30 mouse cellular contexts compared by ENCODE assay signal in genomic region chr3:121351257-121351656, GRCm38 (mm10). TPM values are rescaled to one million over a fixed set of nuclear protein-coding genes. Genes with fewer than 3 reads are reported as not detected.
A peak's percentile ranks its signal among the peaks of the same experiment; 100 is the strongest.
DNase-seq lines count a peak whose midpoint lies in the region; ATAC-seq lines count a peak whose summit lies in the region.
"Had no signal": no experiment of that assay in that cellular context is flagged by ENCODE, and none has a peak within 500 bp of the region (broad histone marks: within the 10 kb centered on the region; RNA-seq: fewer than 3 reads in every experiment).

No protein-coding gene starts in this region.

- peak; percentile 58 for DNase-seq in adrenal gland, adult 2 months
- no peak for DNase-seq in adrenal gland, adult 8-10 months
- DNase-seq in testis, postnatal 14 days (ENCODE audit: low spot score): peak; percentile 26
- no peak for DNase-seq in testis, postnatal 10 days (ENCODE audit: low spot score)
- peak; percentile 95 for DNase-seq in gonadal fat pad, adult 2 months (ENCODE audit: low read depth)
- no peak for DNase-seq in gastrocnemius, postnatal 10 days
- DNase-seq: adrenal gland, postnatal 25 days; B cell, adult 2 months; cerebellum, adult 11-12 months; cerebellum, adult 8-10 months; cerebellum, postnatal 10 days; cerebellum, postnatal 36 days; forebrain, postnatal 0 days; gastrocnemius, adult 2 months; gastrocnemius, postnatal 25 days; heart, adult 2 months; heart, postnatal 14 days; heart, postnatal 4 days; kidney, adult 18-20 months had no signal

- H3K4me3 ChIP-seq in forebrain, embryonic 12.5 days (replicated peaks): no peak overlapping the region
- H3K4me3 ChIP-seq: forebrain, embryonic 13.5 days; gastrocnemius, adult 2 months; heart, adult 2 months; heart, embryonic 10.5 days; heart, embryonic 13.5 days had no signal

- H3K27ac ChIP-seq in forebrain, embryonic 12.5 days: no peak overlapping the region
- H3K27ac ChIP-seq: forebrain, embryonic 13.5 days; gastrocnemius, adult 2 months; heart, adult 2 months; heart, embryonic 10.5 days; heart, embryonic 13.5 days; hindbrain, embryonic 14.5 days; hindbrain, postnatal 0 days had no signal

- no peak overlapping the region for H3K9ac ChIP-seq in forebrain, embryonic 12.5 days
- H3K9ac ChIP-seq: forebrain, embryonic 13.5 days; forebrain, postnatal 0 days; heart, embryonic 13.5 days; hindbrain, embryonic 14.5 days had no signal

- 0 out of 2 replicates have a peak, but pooled peaks cover 4% of the 10 kb centered on the region for H3K27me3 ChIP-seq in forebrain, embryonic 12.5 days
- H3K27me3 ChIP-seq: CH12.LX; forebrain, embryonic 13.5 days; heart, embryonic 13.5 days had no signal

- no peaks in the 10 kb centered on the region for H3K9me3 ChIP-seq in forebrain, embryonic 12.5 days
- H3K9me3 ChIP-seq: forebrain, embryonic 13.5 days; G1E; heart, embryonic 10.5 days; heart, embryonic 13.5 days had no signal

- peaks cover 32% of the 10 kb centered on the region for H3K4me1 ChIP-seq in forebrain, embryonic 12.5 days

- peak; percentile 69 for ATAC-seq in megakaryocyte progenitor cell, adult 5-6 weeks (replicated peaks; ENCODE audit: poor library complexity)
- ATAC-seq in forebrain, embryonic 12.5 days (ENCODE audit: low FRiP score): no peak
- ATAC-seq: forebrain, embryonic 13.5 days; forebrain, postnatal 0 days; hindbrain, postnatal 0 days; inflammation-experienced regulatory T-cells, adult 6 months; intestine, embryonic 16.5 days had no signal

- 88% methylated on average over 6 of the region's 6 CpGs for WGBS in forebrain, embryonic 12.5 days

- H3K4me2 ChIP-seq in forebrain, embryonic 12.5 days: no peak overlapping the region
- H3K4me2 ChIP-seq: forebrain, embryonic 13.5 days; heart, embryonic 13.5 days; hindbrain, embryonic 14.5 days had no signal

- no peaks in the 10 kb centered on the region for H3K36me3 ChIP-seq in forebrain, embryonic 12.5 days (replicated peaks)
- H3K36me3 ChIP-seq: heart, embryonic 10.5 days had no signal

RNA-seq across cellular contexts. Expression of gene Alg14, which starts 59.7 kb away (rescaled TPM):
- total RNA-seq in adrenal gland, adult 2 months (2021): 10 to 100 TPM; 37.3 to 39.7 TPM
- polyA plus RNA-seq in adrenal gland, adult 2 months (2012; rRNA removed): 16.1 and 16.4 TPM in 2 replicates
- 10 to 100 TPM; 29.3 to 43.6 (median 33.2) TPM for total RNA-seq in adrenal gland, adult 8-10 months (2022)
- polyA plus RNA-seq in gonadal fat pad, adult 2 months (2012; rRNA removed): 16.5 and 21.4 TPM in 2 replicates
- total RNA-seq in megakaryocyte progenitor cell, adult 5-6 weeks (2015): 16.0 and 24.2 TPM in 2 replicates
- 12.2 and 16.5 TPM in 2 replicates for total RNA-seq in megakaryocyte progenitor cell, adult 5-6 weeks (2017)
- 30.1 and 31.5 TPM in 2 replicates for polyA plus RNA-seq in forebrain, embryonic 12.5 days (2016; fragmentation: Nextera tagmentation; extraction: Ambion mirVana)
- total RNA-seq in gastrocnemius, postnatal 10 days (2021): 10 to 100 TPM; 11.0 to 12.1 TPM

Comparison
In these comparisons a context has a peak if more than half of its experiments do, and no peak if none do; other contexts are left out.
1. DNase-seq: peak in adrenal gland, adult 2 months (single experiment), testis, postnatal 14 days (single experiment) and gonadal fat pad, adult 2 months (single experiment); none in adrenal gland, adult 8-10 months (single experiment), testis, postnatal 10 days (single experiment) and gastrocnemius, postnatal 10 days (single experiment).